Mouse (Mus musculus) midbrain, postnatal 0 days (tissue): ENCODE results near the gene Paqr7. TPM values are rescaled to one million over a fixed set of nuclear protein-coding genes. Genes with fewer than 3 reads are reported as not detected.
A peak's percentile ranks its signal among the peaks of the same experiment; 100 is the strongest.

Experiments
- ATAC-seq: fragments of 200-750 bp; cut with Nextera tagmentation; 2 replicates; pipeline ENCODE4 v1.8.0; 2017; ENCODE audit warnings: moderate number of reproducible peaks, mild to moderate bottlenecking, moderate TSS enrichment, moderate library complexity; ENCODE audit not compliant: low FRiP score
- DNase-seq: peaks from one replicate; pipeline ENCODE4 v3.0.0-alpha.2; 2015; ENCODE audit warnings: low spot score
- H3K27ac ChIP-seq: fragments of 300-500 bp; sonication (generic); 2 replicates; pipeline ENCODE4 v1.5.1; 2014; ENCODE audit warnings: low read depth, mild to moderate bottlenecking, low read length, mixed read lengths
- H3K27me3 ChIP-seq: fragments of 300-500 bp; sonication (generic); 2 replicates; pipeline ENCODE4 v1.6.1; 2014; ENCODE audit warnings: low read length, control low read depth, mixed read lengths; ENCODE audit not compliant: insufficient read depth
- H3K36me3 ChIP-seq: fragments of 300-500 bp; sonication (generic); 2 replicates; pipeline ENCODE4 v1.6.1; 2014; ENCODE audit warnings: low read length, control low read depth, mixed read lengths; ENCODE audit not compliant: insufficient read depth
- H3K4me1 ChIP-seq: fragments of 300-500 bp; sonication (generic); 2 replicates; pipeline ENCODE4 v1.6.1; 2014; ENCODE audit warnings: mild to moderate bottlenecking, control low read depth, antibody characterized with exemption, low read length, mixed read lengths; ENCODE audit not compliant: insufficient read depth
- H3K4me2 ChIP-seq: fragments of 300-500 bp; sonication (generic); 2 replicates; pipeline ENCODE4 v1.6.1; 2014; ENCODE audit warnings: low read depth, mild to moderate bottlenecking, low read length, mixed read lengths; ENCODE audit not compliant: poor library complexity, severe bottlenecking
- H3K4me3 ChIP-seq: fragments of 300-500 bp; sonication (generic); 2 replicates; pipeline ENCODE4 v1.5.1; 2014; ENCODE audit warnings: low read depth, mild to moderate bottlenecking, low read length, moderate library complexity
- H3K9ac ChIP-seq: fragments of 300-500 bp; sonication (generic); replicated peaks from 2 replicates; pipeline ENCODE4 v1.6.1; 2014; ENCODE audit warnings: mild to moderate bottlenecking, low read length, moderate library complexity, mixed read lengths; ENCODE audit not compliant: poor library complexity, severe bottlenecking
- H3K9me3 ChIP-seq: fragments of 300-500 bp; sonication (generic); 2 replicates; pipeline ENCODE4 v1.6.1; 2016; ENCODE audit warnings: low read length, control low read depth
- CTCF ChIP-seq: IDR thresholded peaks from 2 replicates; pipeline ENCODE4 v1.5.1; 2016; ENCODE audit warnings: antibody characterized with exemption, mild to moderate bottlenecking
- WGBS: fragments of 180-500 bp; shearing (Covaris S2); extraction: QIAGEN DNeasy Blood & Tissue Kit; methylation state at CpG from one replicate; pipeline ENCODE4 v1.1.7; 2014; 5-methylcytosine and 5-hydroxymethylcytosine counted together
- polyA plus RNA-seq: library from polyadenylated mRNA; unstranded; fragments of >200 nt; fragmentation: Nextera tagmentation; extraction: Ambion mirVana; gene quantifications from 2 replicates; pipeline ENCODE4 v1.2.1, GENCODE M21; 2015
- total RNA-seq: library from RNA; depleted of rRNA; stranded (reverse); fragments of >200 nt; gene quantifications from 2 replicates; pipeline ENCODE4 v1.2.3, GENCODE M21; 2014

Paqr7 gene
- total and polyA plus RNA-seq, 2 experiments from 2014 or later: 38.9 to 97.8 TPM

GRCm38 (mm10) chr4:134465789-134466188, 30.7 kb upstream of the Paqr7 start:
- Histone ChIP-seq H3K27ac (peak overlapping the region; percentile 99), H3K9ac (peak overlapping the region; percentile 37; the same call in 1 of the 2 replicates), H3K4me1 (peaks cover 9% of the 10 kb centered on the region; the same call in 1 of the 2 replicates), H3K4me2 (peak overlapping the region; percentile 5), H3K9me3 (no peaks in the 10 kb centered on the region), H3K36me3 (no peaks in the 10 kb centered on the region), H3K27me3 (no peaks in the 10 kb centered on the region), H3K4me3 (0 out of 2 replicates have a peak overlapping the region, but pooled peaks have one; percentile 12)
- WGBS: 14% methylated on average over 12 of the region's 12 CpGs
- TF ChIP-seq CTCF: no peak
- ATAC-seq (no peak), DNase-seq (peak; percentile 59)

- no peaks in the 10 kb centered on the region for H3K9me3 ChIP-seq
Measured at GRCm38 (mm10) chr4:134466381-134467262, 29.9 kb upstream of the Paqr7 start.

GRCm38 (mm10) chr4:134467435-134468214, 28.9 kb upstream of the Paqr7 start:
- ATAC-seq: peak; percentile 15

More at GRCm38 (mm10) chr4:134466381-134467262, 29.9 kb upstream of the Paqr7 start:
- DNase-seq: no peak
- TF ChIP-seq CTCF: no peak
- Histone ChIP-seq H3K4me1 (peaks cover 16% of the 10 kb centered on the region; the same call in 1 of the 2 replicates), H3K4me2 (peak overlapping the region; percentile 86), H3K9ac (peak overlapping the region; percentile 99), H3K27me3 (no peaks in the 10 kb centered on the region), H3K27ac (peak overlapping the region; percentile 99), H3K4me3 (peak overlapping the region; percentile 94), H3K36me3 (no peaks in the 10 kb centered on the region)
- ATAC-seq: no peak
- WGBS: 22% methylated on average over 11 of the region's 11 CpGs

GRCm38 (mm10) chr4:134468215-134468575, 28.3 kb upstream of the Paqr7 start, which contains the start of gene Stmn1:
Gene Stmn1 (plus strand): TSS chr4:134468320.
- H3K4me1 ChIP-seq: peaks cover 22% of the 10 kb centered on the region; the same call in 1 of the 2 replicates
- peak; percentile 95 for ATAC-seq
- 0% methylated on average over 31 of the region's 31 CpGs for WGBS
- H3K9ac ChIP-seq: peak within 1 kb of the TSS; percentile 99
- DNase-seq: peak; percentile 99
- H3K9me3 ChIP-seq: no peaks in the 10 kb centered on the region
- peak within 1 kb of the TSS; percentile 99 for H3K27ac ChIP-seq
- TF ChIP-seq CTCF: no peak
- H3K27me3 ChIP-seq: no peaks in the 10 kb centered on the region
- peak within 1 kb of the TSS; percentile 86 for H3K4me2 ChIP-seq
- no peaks in the 10 kb centered on the region for H3K36me3 ChIP-seq
- H3K4me3 ChIP-seq: peak within 1 kb of the TSS; percentile 94

More at GRCm38 (mm10) chr4:134467435-134468214, 28.9 kb upstream of the Paqr7 start:
- DNase-seq: peak; percentile 70
- Histone ChIP-seq H3K9me3 (no peaks in the 10 kb centered on the region), H3K36me3 (no peaks in the 10 kb centered on the region), H3K4me2 (peak overlapping the region; percentile 86), H3K9ac (peak overlapping the region; percentile 99), H3K4me3 (peak overlapping the region; percentile 94), H3K4me1 (peaks cover 22% of the 10 kb centered on the region; the same call in 1 of the 2 replicates), H3K27me3 (no peaks in the 10 kb centered on the region), H3K27ac (peak overlapping the region; percentile 99)
- under 1% methylated on average over 31 of the region's 31 CpGs for WGBS
- 0 out of 2 replicates have a peak, but pooled peaks have one; percentile 8 for TF ChIP-seq CTCF

- H3K4me2 ChIP-seq: peak overlapping the region; percentile 86
- peaks cover 22% of the 10 kb centered on the region; the same call in 1 of the 2 replicates for H3K4me1 ChIP-seq
- H3K9ac ChIP-seq: peak overlapping the region; percentile 99
- H3K27ac ChIP-seq: peak overlapping the region; percentile 99
- peak overlapping the region; percentile 94 for H3K4me3 ChIP-seq
- TF ChIP-seq CTCF: no peak
- ATAC-seq: peak; percentile 85
- H3K27me3 ChIP-seq: no peaks in the 10 kb centered on the region
- DNase-seq: peak; percentile 96
- H3K36me3 ChIP-seq: peaks cover under 1% of the 10 kb centered on the region; the same call in 1 of the 2 replicates
- no peaks in the 10 kb centered on the region for H3K9me3 ChIP-seq
- 1% methylated on average over 61 of the region's 68 CpGs for WGBS
Measured at GRCm38 (mm10) chr4:134468578-134469266, 27.8 kb upstream of the Paqr7 start.
